Mouse (Mus musculus) olfactory bulb, adult 2 months (tissue): ENCODE data around the gene E130308A19Rik. TPM values are rescaled to one million over a fixed set of nuclear protein-coding genes. Genes with fewer than 3 reads are reported as not detected.

ENCODE experiments used
- H3K27ac ChIP-seq: fragments of 200-500 bp; 2 replicates; pipeline ENCODE4 v1.5.1; 2012; ENCODE audit warnings: low read depth, low read length; ENCODE audit not compliant: insufficient read depth
- H3K4me1 ChIP-seq: fragments of 200-500 bp; 2 replicates; pipeline ENCODE4 v1.6.1; 2012; ENCODE audit warnings: low read length; ENCODE audit not compliant: control insufficient read depth, insufficient read depth
- H3K4me3 ChIP-seq: fragments of 200-500 bp; 2 replicates; pipeline ENCODE4 v1.5.1; 2012; ENCODE audit warnings: mild to moderate bottlenecking, low read depth, low read length, moderate library complexity; ENCODE audit not compliant: insufficient read depth
- CTCF ChIP-seq: fragments of 200-500 bp; IDR thresholded peaks from 2 replicates; pipeline ENCODE4 v1.5.1; 2012; ENCODE audit warnings: low read depth, mild to moderate bottlenecking, low read length, moderate library complexity; ENCODE audit not compliant: insufficient read depth
- POLR2A ChIP-seq: fragments of 200-500 bp; IDR thresholded peaks from 2 replicates; pipeline ENCODE4 v1.6.1; 2012; ENCODE audit warnings: mild to moderate bottlenecking, low read depth, low read length, moderate library complexity; ENCODE audit not compliant: insufficient read depth
- WGBS: fragments of 180-500 bp; shearing (Covaris S2); methylation state at CpG from one replicate; pipeline ENCODE4 v1.1.7; 2018; 5-methylcytosine and 5-hydroxymethylcytosine counted together
- polyA plus RNA-seq: library from polyadenylated mRNA; stranded (reverse); fragments of >200 nt; gene quantifications from 2 replicates; pipeline ENCODE4 v1.2.4, GENCODE M21; 2012; ENCODE audit warnings: low replicate concordance; ENCODE audit not compliant: missing spikeins, insufficient read depth, insufficient read length

E130308A19Rik gene
- polyA plus RNA-seq, 1 experiment: not detected

DNA sequence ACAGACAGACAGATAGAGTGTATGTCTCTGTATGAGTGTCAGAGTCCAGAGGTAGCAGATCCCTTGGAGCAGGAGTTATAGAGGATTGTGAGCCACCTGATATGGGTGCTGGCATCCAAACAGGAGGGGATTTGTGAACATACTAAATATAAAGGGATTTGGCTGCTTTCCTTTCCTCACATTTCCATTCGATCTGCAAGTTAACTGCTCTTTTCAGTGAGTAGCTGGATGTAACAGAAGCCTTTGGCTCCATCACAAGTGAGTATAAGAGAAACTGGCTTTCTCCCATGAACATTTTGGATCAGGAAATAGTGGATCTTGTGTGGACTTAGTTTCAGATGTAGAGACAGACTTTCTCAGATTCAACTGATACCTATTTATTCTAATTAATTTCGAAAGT is 44.0 kb downstream of the E130308A19Rik start:
- H3K4me1 ChIP-seq: peaks cover 7% of the 10 kb centered on the region
- no peak for TF ChIP-seq POLR2A
- no peak for TF ChIP-seq CTCF
- 40% methylated on average over 2 of the region's 2 CpGs for WGBS
- H3K4me3 ChIP-seq: no peak overlapping the region
- H3K27ac ChIP-seq: no peak overlapping the region

DNA sequence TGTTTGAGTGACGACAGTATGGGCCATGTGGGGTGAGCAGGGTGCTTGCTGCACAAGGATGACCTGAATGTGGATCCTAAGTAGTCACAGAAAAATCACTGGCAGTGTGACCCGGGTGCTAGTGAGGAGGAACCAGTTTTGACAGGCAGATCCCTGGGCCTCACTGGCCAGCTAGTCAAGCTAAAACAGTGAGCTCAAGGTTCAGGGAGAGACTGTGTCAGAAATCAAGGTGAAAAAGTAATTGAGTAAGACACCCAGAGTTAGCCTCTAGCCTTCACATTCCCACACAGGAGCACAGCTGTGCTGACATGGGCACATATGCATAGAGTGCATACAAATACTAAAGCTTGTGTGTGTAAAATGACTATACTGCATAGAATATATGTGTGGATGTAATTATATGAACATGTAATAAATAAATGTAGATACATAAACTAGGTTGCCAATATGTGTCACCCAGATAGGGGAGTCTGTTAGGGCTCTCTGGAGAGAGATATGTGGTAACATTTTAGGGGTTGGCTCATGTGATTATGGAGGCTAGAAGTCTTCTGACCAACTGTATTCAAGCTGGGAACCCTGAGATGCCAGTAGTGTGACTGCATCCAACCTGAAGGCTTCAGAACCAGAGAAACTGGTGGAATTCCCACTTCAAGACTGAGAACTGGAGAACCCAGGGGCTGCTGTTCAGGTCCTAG is 47.6 kb downstream of the E130308A19Rik start:
- no peak overlapping the region for H3K4me3 ChIP-seq
- no peak overlapping the region for H3K27ac ChIP-seq
- peaks cover 2% of the 10 kb centered on the region; the same call in 1 of the 2 replicates for H3K4me1 ChIP-seq
- WGBS: 91% methylated on average over 2 of the region's 2 CpGs
- TF ChIP-seq CTCF (no peak), POLR2A (no peak)

DNA sequence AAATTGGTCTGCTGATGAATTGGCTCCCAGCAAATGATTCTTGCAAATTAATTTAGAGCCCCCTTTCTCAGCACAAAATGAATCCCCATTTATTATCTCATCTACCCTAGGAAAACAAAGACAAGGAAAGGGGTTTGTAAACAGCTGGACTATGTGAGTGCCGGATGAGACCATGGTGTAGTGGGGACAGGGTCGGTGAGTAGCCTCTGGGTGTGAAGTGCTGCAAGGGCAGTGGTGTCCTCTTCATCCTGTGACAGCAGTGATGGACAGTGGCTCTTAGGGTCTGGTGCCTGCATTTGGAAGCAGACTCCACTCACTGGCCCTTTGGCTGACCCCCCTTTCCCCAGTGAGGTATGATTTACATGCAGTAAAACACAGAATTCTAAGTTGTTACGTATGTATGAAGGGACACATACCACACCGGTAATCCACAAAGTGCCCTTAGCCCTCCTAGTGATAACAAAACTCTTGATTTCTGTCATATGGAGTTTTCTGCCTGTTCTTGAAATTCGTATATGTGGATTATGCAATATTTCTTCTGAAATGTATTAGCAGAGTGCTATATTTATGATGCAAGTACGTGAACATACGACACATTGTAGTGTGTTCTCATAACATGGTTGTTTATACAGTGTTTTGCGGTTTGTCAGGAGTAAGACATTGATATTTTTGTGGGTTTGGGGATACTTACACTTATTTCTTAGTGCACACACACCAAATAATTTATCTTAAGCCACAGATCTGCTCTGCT is 49.1 kb downstream of the E130308A19Rik start:
- Histone ChIP-seq H3K27ac (no peak overlapping the region), H3K4me3 (no peak overlapping the region), H3K4me1 (peaks cover 2% of the 10 kb centered on the region; the same call in 1 of the 2 replicates)
- TF ChIP-seq CTCF (no peak), POLR2A (no peak)
- 88% methylated on average over 8 of the region's 8 CpGs for WGBS

DNA sequence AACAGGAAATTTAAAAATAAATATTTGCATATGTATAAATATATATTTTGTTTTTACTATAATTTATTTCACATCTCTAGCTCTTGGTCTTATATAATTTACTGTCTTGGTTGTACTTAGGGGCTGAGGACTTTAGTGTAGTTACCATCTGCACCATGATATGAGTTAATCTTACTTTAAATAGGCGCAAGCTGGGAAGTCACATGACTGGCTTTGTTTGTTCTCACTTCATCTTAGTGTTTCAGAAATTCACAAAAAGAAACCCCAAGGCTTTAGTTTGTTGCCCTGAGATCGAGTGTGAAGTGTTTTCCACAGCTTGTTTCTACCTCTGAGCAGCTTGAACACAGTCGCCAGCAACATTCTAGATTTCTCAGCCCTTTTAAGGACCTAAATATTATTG is 49.7 kb downstream of the E130308A19Rik start:
- peaks cover 2% of the 10 kb centered on the region; the same call in 1 of the 2 replicates for H3K4me1 ChIP-seq
- TF ChIP-seq POLR2A (no peak), CTCF (no peak)
- H3K27ac ChIP-seq: no peak overlapping the region
- no peak overlapping the region for H3K4me3 ChIP-seq
- WGBS: 47% methylated on average over 3 of the region's 3 CpGs

DNA sequence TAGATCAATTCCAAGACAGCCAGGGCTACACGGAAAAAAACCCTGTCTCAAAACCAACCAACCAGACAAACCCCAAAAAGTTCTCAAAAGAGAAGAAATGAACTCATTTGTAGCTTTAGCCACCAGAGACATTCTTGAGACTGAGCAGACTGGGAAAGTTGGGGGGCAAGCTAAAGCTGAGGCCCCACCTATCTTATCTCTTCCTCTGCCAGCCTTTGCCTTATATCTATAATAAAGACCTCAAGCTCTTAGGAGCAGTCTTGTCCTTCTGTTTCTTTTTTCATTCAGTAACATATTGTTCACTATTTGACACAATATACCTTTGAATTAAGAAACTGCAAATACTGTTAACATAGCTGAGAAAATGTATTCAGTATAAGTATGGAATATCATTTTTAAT is 55.4 kb downstream of the E130308A19Rik start:
- TF ChIP-seq POLR2A: no peak
- TF ChIP-seq CTCF: no peak
- H3K27ac ChIP-seq: no peak overlapping the region
- H3K4me1 ChIP-seq: peaks cover 7% of the 10 kb centered on the region; the same call in 1 of the 2 replicates
- no peak overlapping the region for H3K4me3 ChIP-seq
- 94% methylated on average over 1 of the region's 1 CpGs for WGBS

DNA sequence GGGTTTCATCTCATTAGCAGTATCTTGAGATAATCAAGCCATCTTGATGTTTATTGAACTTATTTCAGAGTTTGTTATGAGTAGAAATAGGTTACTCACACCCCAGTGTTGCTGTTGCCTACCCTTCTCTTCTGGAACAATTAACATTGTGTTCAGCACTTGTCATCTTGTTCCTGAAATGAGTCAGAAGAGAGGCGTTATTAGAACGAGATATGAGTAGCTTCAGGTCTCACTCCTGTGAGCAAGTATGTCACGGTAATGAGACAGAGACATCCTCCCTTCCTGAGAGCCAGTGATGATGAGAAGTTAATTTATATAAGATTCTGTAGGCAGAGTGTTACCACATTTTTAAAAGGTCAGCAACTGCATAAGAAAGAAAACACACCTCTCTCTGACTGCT is 56.5 kb downstream of the E130308A19Rik start:
- TF ChIP-seq POLR2A: no peak
- no peak for TF ChIP-seq CTCF
- no peak overlapping the region for H3K27ac ChIP-seq
- peaks cover 7% of the 10 kb centered on the region; the same call in 1 of the 2 replicates for H3K4me1 ChIP-seq
- no peak overlapping the region for H3K4me3 ChIP-seq
- WGBS: 50% methylated on average over 3 of the region's 3 CpGs

DNA sequence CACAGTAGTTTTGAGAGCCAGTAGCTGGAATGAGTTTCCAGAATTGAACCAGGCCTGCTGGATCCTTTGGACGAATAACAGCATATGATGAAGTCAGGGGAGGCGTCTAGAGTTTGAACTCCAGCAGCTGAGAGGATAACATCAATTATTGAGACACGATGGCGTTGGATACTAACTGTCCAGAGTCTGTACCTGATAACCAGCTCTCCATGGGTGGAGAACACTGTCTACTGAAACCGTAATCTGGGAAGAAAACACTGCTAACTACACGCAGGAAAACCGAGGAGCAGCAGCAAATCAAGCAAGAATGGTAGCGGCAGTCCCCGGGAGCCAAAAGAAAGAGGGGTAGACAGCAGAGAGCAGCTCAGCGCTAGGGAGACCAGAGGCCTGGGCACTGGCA is 56.9 kb downstream of the E130308A19Rik start:
- Histone ChIP-seq H3K27ac (no peak overlapping the region), H3K4me1 (peaks cover 7% of the 10 kb centered on the region; the same call in 1 of the 2 replicates), H3K4me3 (no peak overlapping the region)
- WGBS: 72% methylated on average over 10 of the region's 10 CpGs
- TF ChIP-seq POLR2A (no peak), CTCF (no peak)

DNA sequence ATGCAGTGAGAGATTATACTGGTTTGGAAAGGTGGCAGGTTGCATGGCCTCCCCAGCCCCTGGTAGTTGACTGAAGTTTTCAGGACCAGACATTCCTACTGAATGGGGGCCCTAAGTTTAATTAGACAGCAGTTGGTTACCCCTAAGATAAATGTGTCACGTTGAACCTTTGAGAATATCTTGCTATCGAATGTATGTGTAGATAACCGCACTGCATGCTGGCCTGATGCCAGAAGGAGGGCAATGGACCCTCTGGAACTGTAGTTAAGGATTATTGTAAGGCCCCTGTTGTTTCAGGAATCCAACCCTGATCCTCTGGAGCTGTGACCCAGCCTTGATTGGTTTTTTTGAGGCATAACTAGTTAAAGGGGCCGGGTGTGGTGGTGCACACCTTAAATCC is 58.3 kb downstream of the E130308A19Rik start:
- TF ChIP-seq POLR2A: no peak
- no peak for TF ChIP-seq CTCF
- no peak overlapping the region for H3K27ac ChIP-seq

DNA sequence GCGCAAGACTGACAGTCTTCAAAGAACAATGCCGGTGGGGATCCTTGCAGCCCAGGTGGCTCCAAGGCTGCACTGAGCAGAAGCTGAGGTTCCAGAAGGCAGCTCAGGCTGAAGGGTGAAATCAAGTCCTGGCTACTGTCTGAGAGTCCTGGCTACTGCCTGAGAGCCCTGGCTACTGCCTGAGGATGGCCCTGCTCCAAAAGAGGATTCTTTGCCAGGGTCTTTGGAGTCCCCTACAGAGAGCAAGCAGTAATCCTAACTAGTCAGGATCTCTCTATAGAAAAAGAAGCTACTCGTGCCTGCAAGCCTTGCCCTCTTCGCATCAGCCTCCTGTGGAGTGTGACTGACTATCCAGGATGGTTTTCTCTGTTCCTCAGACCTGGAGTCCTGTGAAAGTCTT is 60.7 kb downstream of the E130308A19Rik start:
- Histone ChIP-seq H3K4me3 (no peak overlapping the region), H3K4me1 (peaks cover 6% of the 10 kb centered on the region; the same call in 1 of the 2 replicates), H3K27ac (no peak overlapping the region)
- 80% methylated on average over 4 of the region's 4 CpGs for WGBS
- TF ChIP-seq POLR2A: no peak
- TF ChIP-seq CTCF: no peak

More for the DNA sequence above, 58.3 kb downstream of the E130308A19Rik start:
- no peak overlapping the region for H3K4me3 ChIP-seq
- H3K4me1 ChIP-seq: peaks cover 7% of the 10 kb centered on the region; the same call in 1 of the 2 replicates
- 81% methylated on average over 4 of the region's 4 CpGs for WGBS
